Mouse (Mus musculus) brain, embryonic 14.5 days (tissue): ENCODE results near the gene Gabrg3. TPM values are rescaled to one million over a fixed set of nuclear protein-coding genes. Genes with fewer than 3 reads are reported as not detected.

Experiments
- DNase-seq: peaks from one replicate; pipeline ENCODE4 v3.0.0-alpha.2; 2011; ENCODE audit warnings: low read depth
- CTCF ChIP-seq: fragments of 200-500 bp; IDR thresholded peaks from 2 replicates; pipeline ENCODE4 v1.5.1; 2012; ENCODE audit warnings: inconsistent platforms, mild to moderate bottlenecking, moderate library complexity, borderline replicate concordance; ENCODE audit not compliant: insufficient read depth, insufficient read length; ENCODE audit errors: extremely low read depth
- POLR2A ChIP-seq: fragments of 200-500 bp; IDR thresholded peaks from 2 replicates; pipeline ENCODE4 v1.6.1; 2012; ENCODE audit warnings: mild to moderate bottlenecking, inconsistent platforms, borderline replicate concordance; ENCODE audit not compliant: poor library complexity, insufficient read depth, insufficient read length, severe bottlenecking; ENCODE audit errors: extremely low read depth
- polyA plus RNA-seq: library from polyadenylated mRNA; depleted of rRNA; stranded (reverse); fragments of >200 nt; gene quantifications from 2 replicates; pipeline ENCODE4 v1.2.3, GENCODE M21; 2012

Gene Gabrg3
- polyA plus RNA-seq, 1 experiment = 3.3 TPM

DNA sequence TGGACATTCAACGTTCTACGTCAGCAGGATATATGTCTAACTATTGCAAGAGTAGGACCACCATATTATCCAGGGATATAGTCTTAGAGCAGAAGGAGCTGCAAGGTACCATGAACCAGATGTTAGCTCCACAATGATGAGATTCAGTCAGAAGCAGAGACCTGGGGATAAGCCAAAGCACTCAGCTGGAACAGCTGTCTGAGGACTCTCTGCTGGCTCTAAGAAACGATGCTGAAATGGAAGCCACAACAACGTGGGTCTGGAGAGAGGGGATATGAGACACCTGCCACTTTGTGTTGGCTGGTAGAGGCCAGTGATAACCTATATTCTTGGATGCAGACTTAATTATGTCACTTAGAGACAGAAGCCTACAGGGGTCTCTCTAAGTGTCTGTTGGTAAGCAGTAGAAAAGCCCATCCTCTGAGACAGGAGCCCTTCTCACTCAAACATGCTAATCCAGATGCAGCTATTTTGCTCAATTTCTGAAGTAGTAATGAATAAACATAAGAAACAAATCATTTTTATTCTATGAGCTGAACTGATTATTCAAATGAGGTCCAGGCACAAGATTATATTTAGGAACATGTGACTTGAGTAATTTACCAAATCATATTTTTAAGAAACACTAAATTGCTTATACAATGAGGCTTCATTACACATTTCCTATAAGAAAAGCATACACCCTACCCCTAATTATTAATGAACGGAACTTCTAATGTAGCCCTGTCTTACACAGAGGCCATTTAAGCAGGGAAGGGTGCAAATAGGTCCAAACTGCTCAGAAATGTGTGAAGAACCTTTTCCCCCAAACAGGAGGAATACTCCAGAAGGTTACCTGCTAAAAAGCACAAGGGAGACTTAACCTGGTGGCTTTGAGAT, 21.6 kb downstream of the Gabrg3 start:
- DNase-seq = peak; percentile 40
- TF ChIP-seq POLR2A (no peak), CTCF (no peak)

DNA sequence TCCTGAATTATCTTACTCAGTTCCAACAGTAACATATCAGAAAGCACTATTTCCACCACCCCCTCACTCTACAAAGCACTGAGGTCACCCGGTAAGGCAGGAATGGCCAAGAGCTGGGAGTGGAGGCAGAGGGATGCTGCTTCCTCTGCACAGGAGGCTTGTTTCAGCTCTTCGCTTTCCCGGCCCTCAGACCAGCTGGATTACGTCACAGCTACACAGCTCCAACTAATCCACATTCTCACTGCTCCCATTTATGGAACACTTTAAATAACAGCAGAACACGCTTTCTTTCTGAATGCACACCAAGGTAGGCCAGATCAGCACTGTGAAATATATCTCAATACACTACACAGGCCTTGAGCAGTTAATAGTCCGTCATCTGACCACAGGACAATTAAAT, 23.2 kb downstream of the Gabrg3 start:
- DNase-seq = no peak
- TF ChIP-seq CTCF (no peak), POLR2A (no peak)

DNA sequence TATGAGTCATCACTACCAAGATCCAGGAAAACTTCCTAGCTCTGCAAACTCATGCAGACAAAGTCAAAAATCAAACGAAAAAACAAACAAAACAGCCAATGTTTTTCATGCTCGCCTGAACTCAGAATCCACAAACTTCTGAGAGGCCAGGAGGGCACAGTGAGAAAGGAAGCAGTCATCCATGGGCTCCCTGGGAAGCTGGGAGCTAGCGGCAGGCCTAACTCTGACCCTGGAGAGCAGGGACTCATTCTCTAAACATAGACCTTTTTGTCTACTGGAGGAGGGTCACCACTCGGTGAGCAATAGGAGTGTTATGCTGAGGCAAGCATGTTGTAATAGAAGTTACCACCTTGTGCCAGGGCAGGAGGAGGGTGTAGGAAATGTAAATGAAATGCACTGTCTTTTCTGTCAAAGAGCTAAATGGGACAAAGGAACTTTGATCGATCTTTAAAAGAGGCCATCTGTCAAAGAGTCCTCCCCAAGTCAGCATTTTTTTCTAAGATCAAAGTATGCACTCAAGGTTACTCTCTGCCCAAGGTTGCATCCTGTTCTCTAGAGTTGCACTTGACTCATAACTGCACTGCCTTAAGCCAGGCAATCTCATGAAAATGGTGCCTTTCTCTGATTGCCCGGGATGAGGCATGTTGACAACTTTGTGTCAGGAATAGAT, 29.0 kb downstream of the Gabrg3 start:
- no peak for TF ChIP-seq POLR2A
- no peak for TF ChIP-seq CTCF
- no peak for DNase-seq

DNA sequence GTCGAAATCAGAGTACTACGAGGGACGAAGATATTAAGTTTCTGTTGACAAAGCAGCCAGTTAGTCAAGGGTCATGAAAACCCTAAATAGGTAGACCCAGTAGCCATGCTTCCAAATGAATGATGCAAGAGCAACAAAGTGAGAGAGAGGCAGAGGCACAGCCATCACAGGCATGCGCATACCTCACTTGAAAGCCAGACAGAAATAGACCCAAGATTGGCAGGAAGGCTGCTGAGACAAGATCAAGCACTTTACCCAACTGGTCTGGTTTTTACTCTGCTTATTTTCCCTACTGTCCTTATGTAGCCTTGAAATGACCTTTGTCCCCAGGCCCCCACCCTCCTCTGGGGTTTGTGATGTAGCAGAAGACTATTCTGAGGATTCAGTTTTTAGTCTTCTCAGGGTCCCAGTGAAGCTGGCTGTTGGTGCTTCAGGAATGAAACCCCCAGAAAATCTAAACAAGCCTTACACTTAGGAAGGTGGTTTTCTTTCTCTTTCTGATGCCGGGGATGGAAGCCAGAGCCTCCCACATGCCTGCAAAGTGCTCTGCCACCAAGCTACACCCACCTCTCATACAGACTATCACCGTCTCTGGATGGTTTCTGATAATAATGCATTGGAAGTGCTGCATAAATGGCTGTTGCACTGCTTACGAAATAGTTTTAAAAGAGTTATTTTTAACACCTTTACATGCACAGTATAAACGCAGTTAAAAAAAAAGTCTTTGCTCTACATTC, 30.3 kb downstream of the Gabrg3 start:
- TF ChIP-seq POLR2A (no peak), CTCF (no peak)
- DNase-seq = no peak

DNA sequence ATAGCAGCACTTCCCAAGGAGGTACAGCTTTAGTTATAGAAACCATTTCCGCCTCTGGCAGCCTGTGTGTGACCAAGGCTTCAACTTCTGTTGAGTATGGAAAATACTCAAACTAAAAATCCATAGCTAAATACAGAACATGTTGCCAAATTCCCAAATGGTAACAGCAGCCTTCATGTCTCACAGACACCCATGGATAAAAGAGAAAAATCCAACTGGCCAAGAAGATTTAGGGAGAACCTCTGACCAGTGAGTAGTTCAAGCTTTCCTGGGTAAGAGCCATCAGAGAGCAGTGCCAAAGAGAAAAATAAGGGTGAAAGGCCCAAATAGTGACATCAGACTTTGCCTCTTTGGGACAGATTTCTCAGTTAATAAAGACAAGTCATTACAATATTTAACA, 38.2 kb downstream of the Gabrg3 start:
- no peak for TF ChIP-seq CTCF
- no peak for DNase-seq

DNA sequence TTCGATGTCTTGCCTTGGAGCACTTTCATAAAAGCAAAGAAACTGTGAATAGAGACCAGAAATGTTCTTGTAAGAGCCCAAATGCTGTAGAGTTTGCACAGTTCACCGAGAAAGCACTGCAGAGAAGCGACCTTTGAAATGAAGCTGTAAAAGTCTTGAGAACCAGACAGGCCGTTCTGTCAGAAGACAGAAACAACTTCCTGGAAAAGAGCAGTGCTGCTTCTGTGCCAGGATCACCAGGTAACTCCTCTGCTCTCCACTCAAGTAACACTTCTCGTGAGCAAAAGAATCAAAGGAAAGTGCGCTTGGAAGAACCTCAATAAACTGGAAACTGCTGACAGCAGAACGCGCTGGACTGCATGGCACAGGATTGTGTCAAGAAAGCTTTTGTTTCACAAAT, 45.1 kb downstream of the Gabrg3 start:
- peak; percentile 3 for DNase-seq
- TF ChIP-seq CTCF (no peak), POLR2A (no peak)

DNA sequence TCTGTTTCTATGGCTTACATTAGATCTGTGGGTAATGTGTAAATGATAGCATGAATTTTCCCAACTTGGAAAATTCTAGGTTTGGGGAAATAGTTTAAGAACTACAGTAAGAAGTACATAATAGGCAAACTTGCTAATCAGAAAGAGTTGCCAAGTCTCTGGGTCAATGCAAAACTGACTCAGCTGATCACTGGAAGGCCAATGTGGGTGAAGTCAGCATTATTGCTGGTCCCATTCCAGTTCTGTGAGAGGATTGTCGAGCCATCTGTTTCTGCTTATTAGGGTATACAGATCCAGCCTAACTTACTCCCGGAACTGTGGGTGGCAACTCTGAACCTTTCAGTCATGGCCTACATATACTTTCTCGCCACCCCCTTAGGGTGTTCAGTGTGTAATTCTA, 55.8 kb downstream of the Gabrg3 start:
- DNase-seq = no peak

DNA sequence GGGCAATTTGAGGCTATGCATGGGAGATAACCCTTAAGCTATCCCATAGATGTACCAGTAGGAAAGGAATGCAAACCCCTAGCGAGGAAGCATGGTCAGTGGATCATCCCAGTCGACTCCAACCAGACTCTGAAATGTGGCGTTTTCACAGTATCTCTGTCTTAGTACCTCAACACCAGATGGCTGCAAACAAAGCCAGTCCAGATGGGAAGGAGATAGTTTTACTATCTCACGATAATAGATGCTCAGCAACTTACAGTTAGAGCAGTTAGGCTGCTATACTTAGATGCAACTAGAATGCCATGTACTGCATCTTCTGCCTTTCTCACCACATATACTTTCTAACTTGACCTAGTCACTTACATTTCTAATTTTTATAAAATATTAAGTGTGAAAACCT, 56.7 kb downstream of the Gabrg3 start:
- TF ChIP-seq CTCF = no peak
- TF ChIP-seq POLR2A = no peak
- no peak for DNase-seq

More for the DNA sequence above, 55.8 kb downstream of the Gabrg3 start:
- TF ChIP-seq POLR2A (no peak), CTCF (no peak)

DNA sequence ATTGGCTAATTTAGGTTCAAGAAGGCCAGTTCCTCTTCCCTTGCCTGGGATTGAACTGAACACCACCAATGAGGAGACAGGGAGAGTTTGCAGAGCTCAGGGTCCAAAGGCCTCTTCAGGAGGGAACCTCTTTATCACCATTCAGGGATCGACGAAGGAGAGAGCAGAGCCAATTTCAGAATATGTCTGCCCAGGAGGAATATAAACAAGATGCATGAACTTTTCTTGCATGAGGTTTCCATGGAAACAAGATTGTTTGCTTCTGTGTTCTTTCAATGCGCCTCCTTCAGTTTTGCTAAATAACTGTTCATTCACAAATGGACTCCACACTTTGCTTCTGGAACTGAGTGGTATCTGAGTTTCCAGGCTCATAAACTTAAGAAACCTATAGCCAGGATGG, 62.5 kb downstream of the Gabrg3 start:
- DNase-seq = peak; percentile 39
- TF ChIP-seq POLR2A = no peak
- no peak for TF ChIP-seq CTCF

DNA sequence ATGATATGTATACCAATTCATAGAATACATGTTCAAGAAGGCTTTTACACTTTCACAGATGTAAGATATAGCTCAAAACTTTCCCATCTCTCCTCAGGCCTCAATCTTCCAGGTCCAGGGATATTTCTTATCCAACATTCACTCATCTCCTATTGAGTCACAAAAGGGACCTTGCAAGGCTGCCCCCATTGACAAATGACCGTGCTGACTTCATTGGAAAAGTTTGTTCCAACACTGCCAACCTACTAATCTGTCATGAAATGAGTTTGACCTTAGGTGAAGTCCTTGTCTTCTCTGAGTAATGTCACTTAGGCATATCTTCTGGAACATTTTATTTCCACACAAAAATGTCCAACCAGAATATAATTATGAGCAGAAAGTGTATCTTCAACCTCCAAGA, 64.9 kb downstream of the Gabrg3 start:
- no peak for DNase-seq
- TF ChIP-seq CTCF (no peak), POLR2A (no peak)

DNA sequence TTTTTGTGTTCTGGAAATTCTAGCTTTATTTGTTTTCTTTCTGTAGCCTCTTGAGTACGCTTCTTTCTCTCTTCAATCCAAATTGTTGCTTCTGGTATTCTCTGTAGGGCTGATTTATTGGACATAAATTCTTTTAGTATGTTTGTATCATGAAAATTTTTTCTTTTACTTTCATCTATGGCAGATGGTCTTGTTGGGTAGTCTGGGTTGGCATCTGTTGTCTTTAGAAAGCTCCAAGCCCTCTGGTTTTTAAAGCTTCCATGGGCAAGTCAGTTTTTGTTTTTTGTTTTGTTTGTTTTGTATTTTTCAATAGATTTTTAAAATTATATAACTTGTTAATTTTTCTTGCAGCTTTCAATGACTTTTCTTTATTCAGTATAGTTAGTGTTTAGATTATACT, 72.0 kb downstream of the Gabrg3 start:
- no peak for DNase-seq

DNA sequence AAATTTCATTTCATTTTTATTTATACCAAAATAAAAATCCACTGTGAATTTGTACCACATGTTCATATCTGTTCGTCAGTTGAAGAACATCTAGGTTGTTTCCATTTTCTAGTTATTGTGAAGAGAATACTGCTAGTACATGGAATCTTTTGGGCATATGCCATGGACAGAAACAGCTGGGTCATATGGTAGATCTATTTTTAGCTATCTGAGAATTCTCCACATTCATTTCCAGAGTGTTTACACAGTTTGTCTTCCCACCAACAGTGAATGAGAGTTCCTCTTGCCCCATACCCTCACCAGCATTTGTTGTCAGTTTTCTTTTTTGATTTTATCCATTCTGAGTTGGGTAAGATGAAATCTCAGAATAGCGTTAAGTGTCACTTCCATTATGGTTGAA, 75.0 kb downstream of the Gabrg3 start:
- DNase-seq = no peak
- TF ChIP-seq CTCF = no peak
- no peak for TF ChIP-seq POLR2A

More for the DNA sequence above, 72.0 kb downstream of the Gabrg3 start:
- TF ChIP-seq CTCF (no peak), POLR2A (no peak)

DNA sequence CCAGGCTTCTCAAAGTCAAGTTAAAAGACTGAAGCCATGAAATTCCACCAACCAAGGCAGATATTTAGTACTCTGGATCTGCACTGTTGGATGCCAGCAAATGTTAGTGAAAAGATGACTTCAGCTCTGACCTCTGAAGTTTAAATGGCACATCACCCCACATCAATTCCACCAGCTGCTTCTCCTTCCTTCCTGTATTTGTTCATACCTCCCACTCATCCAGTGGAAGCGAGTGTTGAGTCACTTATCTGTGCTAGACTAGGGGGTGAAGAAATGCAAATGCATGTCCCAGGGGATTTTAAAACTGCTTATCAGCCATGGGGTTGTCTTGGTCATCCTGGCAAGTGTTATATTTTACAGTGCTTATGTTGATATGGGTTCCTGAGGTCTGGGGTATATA, 79.7 kb downstream of the Gabrg3 start:
- TF ChIP-seq POLR2A (no peak), CTCF (no peak)
- no peak for DNase-seq
